Mouse (Mus musculus): ENCODE data around the gene Hipk3. TPM values are rescaled to one million over a fixed set of nuclear protein-coding genes. Genes with fewer than 3 reads are reported as not detected.

Hipk3 gene
- polyA plus RNA-seq, 1 experiment = 22.6 TPM

GRCm38 (mm10) chr2:104383589-104383988 lies 110.7 kb downstream of the Hipk3 start:
- no peak overlapping the region for H3K27ac ChIP-seq (ENCODE audit: insufficient read depth, low read length)
- no peaks in the 10 kb centered on the region for H3K36me3 ChIP-seq (ENCODE audit: control insufficient read depth, insufficient read depth, low read length, poor library complexity, severe bottlenecking)
- H3K9me3 ChIP-seq (replicated peaks; ENCODE audit: control insufficient read depth, insufficient read depth, low read length, poor library complexity, severe bottlenecking) = no peaks in the 10 kb centered on the region
- no peak overlapping the region for H3K4me3 ChIP-seq (ENCODE audit: low read depth, low read length)
- no peak for TF ChIP-seq POLR2A (IDR thresholded peaks at IDR 0.05; ENCODE audit: insufficient read depth, low read length)
- TF ChIP-seq CTCF (IDR thresholded peaks at IDR 0.05; ENCODE audit: low read depth, low read length) = no peak
- H3K4me1 ChIP-seq (ENCODE audit: control insufficient read depth, insufficient read depth, low read length) = no peaks in the 10 kb centered on the region
- no peaks in the 10 kb centered on the region for H3K27me3 ChIP-seq (ENCODE audit: control insufficient read depth, insufficient read depth, low read length, poor library complexity, severe bottlenecking)
- H3K9ac ChIP-seq (ENCODE audit: low read depth, poor library complexity, severe bottlenecking) = no peak overlapping the region

DNA sequence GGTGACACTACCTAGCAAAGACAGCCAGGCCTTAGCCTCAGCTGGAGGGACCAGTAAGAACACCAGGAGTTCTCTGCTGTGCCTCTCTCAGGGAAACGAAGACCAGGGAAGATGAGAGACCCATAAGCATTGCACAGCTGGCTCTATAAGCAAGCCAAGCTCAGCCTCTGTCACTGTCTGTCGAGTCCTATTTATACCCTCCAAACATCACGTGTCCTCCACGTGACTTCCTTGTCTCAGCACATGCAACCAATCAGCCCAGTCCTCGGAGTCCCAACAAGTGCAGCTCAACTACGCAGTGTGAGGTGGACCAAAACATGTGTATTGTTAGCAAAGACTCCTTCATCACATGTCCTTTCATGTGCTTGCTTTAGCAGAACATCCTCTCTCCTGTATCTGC lies 111.4 kb downstream of the Hipk3 start:
- no peak overlapping the region for H3K27ac ChIP-seq (ENCODE audit: insufficient read depth, low read length)
- H3K9ac ChIP-seq (ENCODE audit: low read depth, poor library complexity, severe bottlenecking) = no peak overlapping the region
- no peaks in the 10 kb centered on the region for H3K27me3 ChIP-seq (ENCODE audit: control insufficient read depth, insufficient read depth, low read length, poor library complexity, severe bottlenecking)
- H3K4me1 ChIP-seq (ENCODE audit: control insufficient read depth, insufficient read depth, low read length) = no peaks in the 10 kb centered on the region
- no peaks in the 10 kb centered on the region for H3K9me3 ChIP-seq (replicated peaks; ENCODE audit: control insufficient read depth, insufficient read depth, low read length, poor library complexity, severe bottlenecking)
- H3K36me3 ChIP-seq (ENCODE audit: control insufficient read depth, insufficient read depth, low read length, poor library complexity, severe bottlenecking) = no peaks in the 10 kb centered on the region
- TF ChIP-seq EP300 (IDR thresholded peaks at IDR 0.05; ENCODE audit: insufficient read depth, low read depth, low read length) (no peak), POLR2A (IDR thresholded peaks at IDR 0.05; ENCODE audit: insufficient read depth, low read length) (no peak), CTCF (IDR thresholded peaks at IDR 0.05; ENCODE audit: low read depth, low read length) (no peak)
- no peak overlapping the region for H3K4me3 ChIP-seq (ENCODE audit: low read depth, low read length)

DNA sequence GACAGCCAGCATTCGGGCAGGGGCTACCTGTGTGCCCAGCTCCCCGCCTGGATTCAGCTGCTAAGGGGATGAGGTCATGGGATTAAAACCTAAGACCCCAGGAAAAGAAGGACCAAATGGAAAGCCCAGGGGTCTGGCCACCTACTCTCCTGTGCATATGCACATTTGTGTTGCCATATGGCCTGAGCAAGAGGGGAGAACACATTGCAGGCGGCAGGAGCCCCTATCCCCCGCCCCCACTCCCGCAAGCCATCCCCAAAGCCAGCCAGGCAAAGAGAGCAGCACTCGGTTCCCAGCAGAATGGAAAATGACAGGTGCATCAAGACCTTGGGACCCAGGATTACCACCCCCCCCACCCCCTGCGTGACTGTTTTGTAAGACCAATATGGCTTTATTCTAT lies 114.9 kb downstream of the Hipk3 start:
- H3K4me1 ChIP-seq (ENCODE audit: control insufficient read depth, insufficient read depth, low read length) = no peaks in the 10 kb centered on the region
- no peaks in the 10 kb centered on the region for H3K36me3 ChIP-seq (ENCODE audit: control insufficient read depth, insufficient read depth, low read length, poor library complexity, severe bottlenecking)
- no peak overlapping the region for H3K4me3 ChIP-seq (ENCODE audit: low read depth, low read length)
- no peak overlapping the region for H3K27ac ChIP-seq (ENCODE audit: insufficient read depth, low read length)
- TF ChIP-seq POLR2A (IDR thresholded peaks at IDR 0.05; ENCODE audit: insufficient read depth, low read length) (no peak), CTCF (IDR thresholded peaks at IDR 0.05; ENCODE audit: low read depth, low read length) (no peak), EP300 (IDR thresholded peaks at IDR 0.05; ENCODE audit: insufficient read depth, low read depth, low read length) (no peak)
- H3K9me3 ChIP-seq (replicated peaks; ENCODE audit: control insufficient read depth, insufficient read depth, low read length, poor library complexity, severe bottlenecking) = no peaks in the 10 kb centered on the region; the same call in 1 of the 2 replicates
- H3K27me3 ChIP-seq (ENCODE audit: control insufficient read depth, insufficient read depth, low read length, poor library complexity, severe bottlenecking) = no peaks in the 10 kb centered on the region
- H3K9ac ChIP-seq (ENCODE audit: low read depth, poor library complexity, severe bottlenecking) = no peak overlapping the region

DNA sequence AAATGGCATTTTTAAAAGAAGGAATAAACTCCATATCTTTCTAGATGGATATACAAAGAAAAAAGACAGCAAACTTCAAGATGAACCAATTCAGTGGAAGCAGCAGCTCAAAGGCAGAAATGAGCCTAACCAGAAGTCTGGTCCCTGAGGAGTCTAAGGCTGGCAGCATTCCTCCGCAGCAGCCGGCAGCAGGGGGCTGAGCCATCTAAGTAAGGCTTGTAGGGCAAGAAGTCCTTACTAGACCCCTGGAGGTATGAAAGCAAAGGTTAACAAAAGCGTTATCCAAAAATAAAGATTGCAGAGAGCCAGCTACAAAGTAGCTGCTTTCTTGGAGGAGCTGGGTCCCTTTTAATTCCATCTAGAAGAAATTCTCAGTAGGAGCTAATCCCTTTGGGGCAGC lies 115.5 kb downstream of the Hipk3 start:
- TF ChIP-seq EP300 (IDR thresholded peaks at IDR 0.05; ENCODE audit: insufficient read depth, low read depth, low read length) (no peak), CTCF (IDR thresholded peaks at IDR 0.05; ENCODE audit: low read depth, low read length) (no peak), POLR2A (IDR thresholded peaks at IDR 0.05; ENCODE audit: insufficient read depth, low read length) (no peak)
- Histone ChIP-seq H3K27ac (ENCODE audit: insufficient read depth, low read length) (no peak overlapping the region), H3K9ac (ENCODE audit: low read depth, poor library complexity, severe bottlenecking) (no peak overlapping the region), H3K27me3 (ENCODE audit: control insufficient read depth, insufficient read depth, low read length, poor library complexity, severe bottlenecking) (no peaks in the 10 kb centered on the region), H3K9me3 (replicated peaks; ENCODE audit: control insufficient read depth, insufficient read depth, low read length, poor library complexity, severe bottlenecking) (no peaks in the 10 kb centered on the region; the same call in 1 of the 2 replicates), H3K4me3 (ENCODE audit: low read depth, low read length) (no peak overlapping the region), H3K36me3 (ENCODE audit: control insufficient read depth, insufficient read depth, low read length, poor library complexity, severe bottlenecking) (no peaks in the 10 kb centered on the region), H3K4me1 (ENCODE audit: control insufficient read depth, insufficient read depth, low read length) (no peaks in the 10 kb centered on the region)

GRCm38 (mm10) chr2:104377990-104378389 lies 116.3 kb downstream of the Hipk3 start:
- Histone ChIP-seq H3K36me3 (ENCODE audit: control insufficient read depth, insufficient read depth, low read length, poor library complexity, severe bottlenecking) (no peaks in the 10 kb centered on the region), H3K27me3 (ENCODE audit: control insufficient read depth, insufficient read depth, low read length, poor library complexity, severe bottlenecking) (no peaks in the 10 kb centered on the region), H3K9me3 (replicated peaks; ENCODE audit: control insufficient read depth, insufficient read depth, low read length, poor library complexity, severe bottlenecking) (no peaks in the 10 kb centered on the region; the same call in 1 of the 2 replicates), H3K4me1 (ENCODE audit: control insufficient read depth, insufficient read depth, low read length) (no peaks in the 10 kb centered on the region), H3K27ac (ENCODE audit: insufficient read depth, low read length) (no peak overlapping the region), H3K4me3 (ENCODE audit: low read depth, low read length) (no peak overlapping the region), H3K9ac (ENCODE audit: low read depth, poor library complexity, severe bottlenecking) (no peak overlapping the region)
- peak; percentile 71 for TF ChIP-seq CTCF (IDR thresholded peaks at IDR 0.05; ENCODE audit: low read depth, low read length)
- TF ChIP-seq EP300 (IDR thresholded peaks at IDR 0.05; ENCODE audit: insufficient read depth, low read depth, low read length) = no peak
- TF ChIP-seq POLR2A (IDR thresholded peaks at IDR 0.05; ENCODE audit: insufficient read depth, low read length) = no peak

Other genes with a start within 250 kb of the Hipk3 start
- gene D430041D05Rik, start 83.4 kb downstream of the Hipk3 start, polyA plus RNA-seq (2011; ENCODE audit: insufficient read depth, insufficient read length, low read depth, missing spikeins) = 0.06 and 0.10 TPM in 2 replicates
- gene Cstf3, start 96.1 kb upstream of the Hipk3 start, polyA plus RNA-seq (2011; ENCODE audit: insufficient read depth, insufficient read length, low read depth, missing spikeins) = 78.4 and 85.7 TPM in 2 replicates
- gene Tcp11l1, start 217.7 kb upstream of the Hipk3 start, polyA plus RNA-seq (2011; ENCODE audit: insufficient read depth, insufficient read length, low read depth, missing spikeins) = 8.1 and 8.6 TPM in 2 replicates
- not detected in 2 replicates for gene Pin1rt1, start 221.9 kb upstream of the Hipk3 start, polyA plus RNA-seq (2011; ENCODE audit: insufficient read depth, insufficient read length, low read depth, missing spikeins)
- gene Depdc7, start 248.4 kb upstream of the Hipk3 start, polyA plus RNA-seq (2011; ENCODE audit: insufficient read depth, insufficient read length, low read depth, missing spikeins) = 7.9 and 8.0 TPM in 2 replicates